Mouse (Mus musculus) CD4-positive helper T cell, adult 2 months (primary cell): ENCODE measurements at regions not wholly inside any gene's neighbourhood (a gene's known extent, or its start where the extent isn't known, plus 50 kb on each side); places are given as distances from the start of the nearest gene placed in this dataset.

Source experiments
- DNase-seq: peaks from one replicate; pipeline ENCODE4 v3.0.0-alpha.2; 2012; ENCODE audit warnings: low read depth, missing footprints, low spot score

DNA sequence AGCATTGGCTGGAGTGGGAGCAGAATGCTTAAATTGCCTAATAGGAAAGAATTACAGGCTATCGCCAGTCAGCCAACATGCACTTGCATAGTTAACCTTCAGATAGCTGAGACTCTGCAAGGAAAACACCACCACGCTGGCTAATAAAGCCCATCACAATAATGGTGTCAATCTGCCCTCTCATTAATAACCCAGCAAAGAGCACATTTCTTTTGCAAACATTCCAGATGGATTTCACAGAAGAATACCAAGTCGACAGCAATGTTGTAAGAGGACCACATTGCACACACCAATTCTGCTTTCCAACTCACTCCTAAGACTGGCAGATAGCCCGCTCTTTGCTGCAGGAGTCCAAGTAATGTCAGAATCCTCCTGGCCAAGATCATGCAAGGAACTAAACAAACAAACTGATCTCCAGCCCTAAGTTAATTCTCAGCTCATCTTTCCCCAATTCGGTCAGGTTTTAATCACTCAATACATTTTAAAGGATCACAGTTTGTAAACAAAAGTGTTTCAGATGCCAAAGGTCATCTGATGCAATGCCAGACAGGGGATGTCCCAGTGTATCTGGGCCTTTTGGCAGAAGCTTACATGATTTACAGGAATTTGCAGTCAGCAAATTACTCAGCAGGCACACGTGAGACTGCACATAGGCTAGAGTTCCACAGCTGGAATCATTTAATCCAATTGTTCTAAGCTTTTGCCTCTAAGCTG, 198.4 kb downstream of the Klf6 start:
- DNase-seq: no peak

DNA sequence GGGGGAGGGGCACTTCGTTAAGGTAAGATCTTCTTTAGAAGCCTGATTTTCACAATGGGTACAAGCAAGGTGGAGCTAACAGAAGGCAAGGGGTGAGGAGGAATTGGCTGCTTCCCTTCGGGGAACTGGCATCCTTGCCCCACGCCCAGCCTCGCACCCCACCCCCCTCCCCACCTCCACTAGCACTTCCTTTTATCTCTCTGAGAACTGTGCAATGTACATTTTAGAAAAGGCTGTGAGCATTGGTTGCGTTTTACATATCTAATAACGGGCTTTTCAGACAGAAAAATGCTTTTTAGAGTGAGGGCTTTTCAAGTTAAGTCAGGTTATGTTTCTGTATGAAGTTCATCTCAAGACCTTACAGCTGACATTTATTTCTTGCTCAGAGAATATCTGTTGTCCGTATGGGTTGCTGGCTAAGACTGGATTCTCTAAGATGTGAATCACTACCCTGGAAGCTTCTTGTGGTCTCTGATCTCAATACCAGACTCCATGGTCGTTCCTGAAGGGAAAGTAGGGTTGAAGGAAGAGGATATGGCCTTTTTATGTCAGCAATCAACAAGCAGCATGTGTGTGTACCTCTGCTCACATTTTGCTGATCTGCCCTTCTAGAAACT, 199.1 kb downstream of the Klf6 start:
- DNase-seq: no peak

DNA sequence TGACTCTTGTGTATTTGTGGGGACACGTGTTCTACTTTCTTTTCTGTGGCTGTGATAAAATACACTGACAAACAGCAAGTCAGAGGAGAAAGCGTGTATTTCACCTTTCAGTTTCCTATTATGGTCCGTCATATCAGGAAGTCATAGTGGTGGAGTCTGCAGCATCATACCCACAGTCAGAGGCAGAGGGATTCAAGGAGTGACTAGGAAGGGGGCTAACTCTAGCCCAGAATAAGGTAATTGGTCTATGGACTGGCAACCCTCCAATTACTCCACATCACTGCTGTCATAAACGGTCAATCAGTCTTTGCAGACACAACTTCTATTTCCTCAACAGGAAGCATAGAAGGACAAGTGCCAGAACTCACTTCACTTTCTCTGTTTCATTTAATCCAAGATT, 201.0 kb downstream of the Klf6 start:
- DNase-seq: no peak

DNA sequence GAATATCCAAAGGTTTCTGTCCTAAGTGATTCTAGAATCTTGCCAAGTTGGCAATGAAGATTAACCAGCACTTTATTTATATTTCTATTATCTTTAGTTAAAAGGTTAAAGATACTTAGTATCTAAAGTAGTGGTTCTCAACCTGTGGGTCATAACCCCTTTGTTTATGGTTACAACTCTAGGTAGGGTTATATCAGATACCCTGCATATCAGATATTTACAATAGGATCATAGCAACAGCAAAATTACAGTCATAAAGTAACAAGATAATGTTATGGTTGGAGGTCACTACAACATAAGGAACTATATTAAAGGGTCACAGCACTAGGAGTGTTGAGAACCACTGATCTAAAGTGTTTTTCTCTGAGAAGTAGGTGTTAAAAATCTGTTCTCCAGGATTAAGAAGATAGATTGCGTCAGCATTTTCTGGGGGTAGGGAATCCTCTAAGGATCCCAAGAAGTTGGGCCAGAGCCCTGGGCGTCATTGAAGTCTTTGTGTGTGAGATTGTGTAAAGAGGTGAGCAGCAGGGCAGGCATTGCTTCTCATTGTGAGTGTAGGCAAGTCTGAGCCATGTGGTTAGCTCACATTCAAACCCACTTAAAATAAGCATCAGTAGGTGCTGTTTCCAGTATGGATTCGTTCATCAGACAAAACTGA, 201.6 kb downstream of the Klf6 start:
- no peak for DNase-seq

DNA sequence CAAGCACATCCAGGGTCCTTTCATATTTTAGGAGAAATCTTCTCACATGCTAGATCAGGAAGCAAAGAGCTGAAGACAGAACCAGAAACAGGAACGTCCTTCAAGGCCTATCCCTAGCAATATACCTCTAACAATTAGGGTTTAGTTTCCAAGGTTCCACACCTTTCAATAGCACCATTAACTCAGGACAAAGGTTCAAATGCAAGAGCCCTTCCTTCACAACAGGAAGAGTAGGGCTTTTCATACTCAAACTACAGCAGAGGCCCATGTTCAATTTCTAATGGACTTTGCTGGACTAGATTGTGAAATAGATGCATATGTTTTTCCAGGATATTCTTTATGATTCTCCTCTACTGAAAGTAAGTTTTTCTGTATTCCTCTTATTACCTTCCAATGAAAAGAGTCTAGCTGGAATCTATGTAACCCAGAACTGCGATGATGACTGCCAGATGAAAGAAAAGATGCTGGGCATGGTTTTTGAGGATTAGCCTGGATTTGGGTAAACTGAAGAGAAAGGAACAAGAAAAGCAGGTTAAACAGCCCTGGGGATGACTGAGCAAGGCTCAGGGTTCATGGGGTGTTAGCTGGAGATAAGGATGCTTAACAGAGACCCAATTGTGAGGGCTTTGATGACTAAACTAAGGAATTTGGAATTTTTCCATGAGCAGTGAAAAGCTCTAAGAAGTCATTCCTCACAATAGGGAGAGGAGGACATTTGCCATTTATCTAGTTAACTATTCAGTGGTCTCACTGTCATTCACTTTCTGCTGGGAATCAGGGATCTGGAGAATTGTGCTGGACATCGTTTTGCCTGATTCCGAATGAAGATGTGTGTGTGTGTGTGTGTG, 215.9 kb downstream of the Klf6 start:
- no peak for DNase-seq

DNA sequence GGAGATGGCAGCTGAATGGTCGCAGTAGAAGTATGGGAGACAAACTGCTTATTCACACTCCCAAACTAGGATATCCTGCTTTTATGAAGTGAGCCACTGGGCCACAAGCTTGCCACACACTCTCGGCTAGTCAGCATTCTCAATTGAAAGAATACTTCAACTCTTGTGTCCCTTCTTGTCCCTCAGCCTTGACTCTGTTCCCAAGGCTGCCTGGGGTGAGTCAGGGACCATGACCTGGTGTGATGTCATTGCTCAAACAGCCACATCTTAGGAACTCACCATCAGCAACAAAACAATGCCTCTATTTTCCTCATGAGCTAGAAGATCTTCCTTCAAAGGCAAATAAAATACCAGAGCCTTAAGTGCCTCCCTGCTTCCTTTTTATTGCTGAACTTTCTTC, 224.6 kb downstream of the Klf6 start:
- DNase-seq: no peak

DNA sequence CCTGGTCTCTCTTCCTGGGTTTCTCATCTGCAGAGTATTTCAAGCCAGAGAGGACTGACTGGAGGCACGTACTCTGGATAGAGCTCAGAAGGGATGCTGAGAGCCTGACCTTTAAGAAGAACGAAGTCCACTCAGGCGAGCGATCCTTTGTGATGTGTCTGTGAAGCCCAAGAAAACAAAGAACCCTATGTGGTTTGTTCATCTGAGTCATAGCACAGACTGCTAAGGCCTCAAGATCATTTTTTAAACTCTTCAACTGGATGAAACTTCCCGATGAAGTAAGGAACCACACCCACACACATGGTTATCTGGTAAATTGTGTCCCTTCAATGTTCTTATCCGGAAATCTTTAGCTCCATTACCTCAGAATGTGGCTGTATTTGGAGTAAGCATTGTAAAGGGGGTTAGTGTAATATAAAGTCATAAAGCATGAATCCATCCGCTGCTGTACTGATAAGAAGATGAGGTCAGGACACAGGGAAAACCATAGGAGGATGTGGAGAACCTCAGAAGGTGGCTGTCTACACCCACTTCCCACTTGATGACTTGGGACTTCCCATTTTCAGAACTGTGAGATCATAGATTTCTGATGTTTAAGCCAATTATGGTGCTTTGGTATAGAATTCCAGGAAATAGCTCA, 247.9 kb downstream of the Klf6 start:
- DNase-seq: no peak

DNA sequence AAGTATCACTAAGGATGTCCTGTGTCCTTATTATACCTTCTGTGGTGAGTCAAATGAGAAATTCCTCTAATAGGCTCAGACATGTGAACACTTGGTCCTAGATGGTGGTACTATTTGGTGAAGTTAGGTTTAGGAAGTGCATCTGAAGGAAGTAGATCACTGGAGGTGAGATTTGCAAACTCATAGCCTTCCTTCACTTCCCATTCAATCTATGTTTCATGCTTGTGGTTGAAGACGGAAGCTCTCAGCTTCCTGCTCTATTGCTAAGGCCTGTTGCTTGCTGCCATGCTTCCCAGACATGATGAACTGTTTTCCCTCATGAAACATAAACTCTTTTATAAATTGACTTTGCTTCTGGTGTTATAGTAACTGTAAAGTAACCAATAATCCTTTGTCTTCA, 258.4 kb downstream of the Klf6 start:
- DNase-seq: no peak

DNA sequence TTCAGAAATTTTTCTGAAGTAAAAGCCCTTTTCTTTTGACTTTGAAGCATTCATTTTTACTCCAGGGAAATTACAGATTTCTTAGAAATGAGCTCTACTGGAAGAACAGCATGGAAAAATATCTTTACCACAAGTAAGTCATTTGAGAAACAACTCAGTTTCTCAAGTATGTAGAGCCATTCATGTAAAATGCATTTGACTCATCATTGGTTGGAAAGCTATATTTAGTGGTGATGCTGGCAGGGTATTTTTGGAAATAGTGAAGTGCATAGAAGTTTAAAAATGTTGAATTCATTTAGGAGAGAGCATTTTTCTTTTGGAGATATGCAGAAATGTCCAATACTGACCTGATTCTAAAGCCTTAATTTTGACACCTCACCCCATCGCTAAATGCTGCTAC, 266.0 kb downstream of the Klf6 start:
- DNase-seq: no peak

DNA sequence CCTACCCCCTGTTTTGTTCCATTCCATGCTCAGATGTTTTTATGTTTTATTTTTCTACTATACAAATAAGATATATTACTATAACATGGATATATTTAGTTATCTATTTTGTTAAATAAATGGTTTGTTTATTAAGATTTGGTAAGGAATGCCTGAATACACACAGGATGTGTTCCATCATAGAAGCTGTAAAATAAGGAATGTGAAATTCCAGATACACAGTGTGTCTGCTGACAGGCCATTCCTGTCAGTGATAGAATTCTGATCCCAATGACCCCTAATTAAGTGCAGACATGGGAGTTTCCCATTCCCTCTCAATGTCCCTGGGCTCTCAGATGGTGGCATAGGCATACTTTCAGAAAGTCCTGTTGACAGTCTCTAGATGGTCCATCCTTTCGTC, 267.6 kb downstream of the Klf6 start:
- DNase-seq: no peak

DNA sequence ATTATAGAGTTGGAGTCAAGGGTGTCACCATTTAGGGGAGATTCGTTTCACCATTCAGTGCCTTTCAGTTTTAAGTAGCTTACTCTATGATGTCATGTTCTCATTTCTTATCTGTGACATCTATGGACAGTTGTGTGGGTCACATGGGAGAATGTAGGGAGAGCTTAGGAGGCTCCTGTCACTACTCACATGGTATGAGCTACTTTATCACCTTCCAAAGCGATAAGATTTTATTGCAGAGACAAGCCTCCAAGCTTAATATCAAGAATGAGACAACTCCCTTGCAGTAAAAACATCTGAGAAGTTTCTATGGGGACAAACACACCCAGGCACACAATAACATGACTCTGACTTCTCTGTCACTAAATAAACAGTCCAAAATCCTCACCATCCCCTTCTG, 270.1 kb downstream of the Klf6 start:
- DNase-seq: no peak

DNA sequence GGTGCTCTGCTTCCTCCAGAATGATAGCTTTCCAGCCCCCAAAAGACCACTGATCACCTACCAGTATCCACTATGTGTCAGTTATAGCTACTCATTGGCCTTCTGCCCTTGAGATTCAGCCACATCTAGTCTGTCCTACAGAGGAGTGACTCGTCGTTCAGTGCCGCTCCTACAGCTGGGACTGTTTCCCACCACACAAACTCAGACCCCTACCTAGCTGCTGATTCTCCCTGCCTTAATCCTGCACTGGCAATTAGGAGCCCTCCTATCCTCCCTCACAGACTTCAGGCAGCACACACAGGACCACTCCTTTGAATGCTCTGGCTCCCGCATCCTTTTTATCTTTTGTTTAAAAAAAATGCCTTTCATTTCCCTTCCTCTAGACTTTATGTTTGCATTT, 275.9 kb downstream of the Klf6 start:
- no peak for DNase-seq

DNA sequence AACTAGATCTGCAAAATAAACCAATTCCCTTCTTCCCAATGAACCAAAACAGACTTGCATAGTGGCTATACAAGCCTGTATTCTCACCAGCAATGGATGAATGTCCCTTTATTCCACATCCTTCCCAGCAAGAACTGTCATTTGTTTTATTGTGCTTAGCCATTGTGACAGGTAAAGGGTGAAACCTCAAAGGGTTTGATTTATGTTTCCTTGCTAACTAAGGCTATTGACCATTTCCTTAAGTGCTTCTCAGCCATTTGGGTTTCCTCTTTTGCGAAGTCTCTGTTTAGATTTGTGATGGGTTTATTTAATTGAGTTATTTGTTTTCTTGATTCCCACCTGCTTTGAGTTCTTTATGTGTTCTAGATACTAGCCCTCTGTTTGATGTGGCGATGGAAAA, 281.5 kb downstream of the Klf6 start:
- DNase-seq: no peak

DNA sequence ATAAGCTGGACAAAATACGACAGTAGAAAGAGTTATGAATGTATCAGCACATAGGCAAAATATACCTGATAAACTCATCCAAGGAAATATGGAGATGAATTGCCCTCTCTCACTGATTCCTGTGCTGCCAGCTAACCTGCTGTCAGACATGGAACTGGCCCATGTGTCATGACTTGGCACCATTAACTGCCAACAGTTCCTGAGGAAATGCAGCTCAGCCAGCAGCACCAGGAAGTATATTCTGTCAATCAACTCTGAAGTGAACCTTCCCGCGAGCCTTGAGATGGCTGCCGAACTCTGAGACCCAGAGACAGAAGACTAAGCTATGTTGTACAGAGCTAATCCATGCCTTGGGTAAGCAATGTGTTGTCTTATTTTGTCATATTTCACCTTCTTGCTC, 292.4 kb downstream of the Klf6 start:
- DNase-seq: no peak

DNA sequence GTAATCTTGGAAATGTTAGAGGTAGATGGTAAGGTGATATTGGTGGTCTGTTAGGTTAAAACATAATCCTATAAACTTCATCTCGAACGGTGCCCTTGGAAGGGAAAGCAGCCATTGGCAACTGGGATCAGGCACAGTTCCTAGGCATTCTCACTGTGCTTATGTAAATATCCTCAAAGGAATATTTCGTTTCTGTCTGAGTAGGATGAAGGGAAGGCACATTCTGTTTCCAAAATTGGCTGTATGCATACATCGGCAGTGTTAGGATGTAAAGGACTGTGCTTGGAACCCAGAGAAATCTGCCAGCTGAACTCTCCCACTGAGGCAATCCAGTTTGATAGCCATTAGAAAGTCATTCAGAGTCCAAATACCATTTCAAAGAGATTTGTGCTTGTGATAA, 294.9 kb downstream of the Klf6 start:
- DNase-seq: no peak

DNA sequence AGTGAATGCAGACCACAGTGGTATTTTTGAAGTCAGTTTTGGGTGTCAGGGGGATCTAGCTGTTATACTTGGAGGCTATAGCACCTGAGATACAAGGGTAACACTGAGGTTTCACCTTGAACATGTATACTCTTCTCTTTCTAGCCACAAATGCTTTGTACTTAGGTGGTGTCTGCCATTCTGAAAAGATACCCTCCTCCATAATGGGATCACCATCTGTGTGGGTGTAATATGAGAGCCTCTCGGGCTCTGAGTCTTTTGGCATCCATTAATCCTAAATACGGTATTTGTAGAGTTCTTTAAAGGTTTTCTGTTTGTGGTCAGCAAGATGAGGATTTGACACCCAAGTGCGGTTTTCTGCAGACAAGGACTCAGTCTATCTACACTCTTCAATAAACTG, 295.7 kb downstream of the Klf6 start:
- DNase-seq: no peak

DNA sequence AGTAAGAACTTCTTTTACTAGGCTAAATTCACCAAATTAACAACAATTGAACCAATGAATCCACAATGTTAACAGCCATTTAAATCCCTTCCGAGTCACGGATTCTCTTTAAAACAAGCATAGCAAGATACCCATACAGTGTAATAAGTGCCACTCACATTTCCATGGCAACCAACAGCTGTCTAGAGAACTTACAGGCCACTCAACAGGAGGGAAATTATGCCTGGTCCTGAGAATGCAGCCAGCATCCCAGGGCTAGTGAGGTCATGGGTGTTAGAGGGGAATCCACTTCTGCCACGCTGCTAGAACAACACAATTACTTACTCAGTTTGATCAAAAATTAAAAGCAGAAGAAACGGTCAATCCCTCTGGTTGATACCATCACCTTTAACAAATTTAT, 296.7 kb downstream of the Klf6 start:
- no peak for DNase-seq

DNA sequence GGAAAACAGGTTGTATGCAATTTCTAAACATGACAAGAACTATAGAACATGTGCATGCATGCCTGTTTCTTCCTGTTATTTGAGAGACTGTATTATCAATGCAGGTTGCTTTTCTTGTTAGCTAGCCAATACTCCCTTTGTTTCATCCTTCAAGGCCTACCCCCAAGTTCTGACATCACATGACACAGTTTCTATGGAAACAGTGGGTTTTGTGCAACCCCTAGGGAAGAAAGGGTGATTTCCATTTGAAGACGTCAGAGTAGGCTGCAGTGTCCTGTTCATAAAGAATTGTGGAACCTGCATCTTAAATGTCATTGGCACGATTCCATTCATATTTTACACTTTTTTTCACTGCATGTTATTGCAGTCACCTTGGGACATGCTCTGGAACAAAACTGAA, 298.1 kb downstream of the Klf6 start:
- no peak for DNase-seq

DNA sequence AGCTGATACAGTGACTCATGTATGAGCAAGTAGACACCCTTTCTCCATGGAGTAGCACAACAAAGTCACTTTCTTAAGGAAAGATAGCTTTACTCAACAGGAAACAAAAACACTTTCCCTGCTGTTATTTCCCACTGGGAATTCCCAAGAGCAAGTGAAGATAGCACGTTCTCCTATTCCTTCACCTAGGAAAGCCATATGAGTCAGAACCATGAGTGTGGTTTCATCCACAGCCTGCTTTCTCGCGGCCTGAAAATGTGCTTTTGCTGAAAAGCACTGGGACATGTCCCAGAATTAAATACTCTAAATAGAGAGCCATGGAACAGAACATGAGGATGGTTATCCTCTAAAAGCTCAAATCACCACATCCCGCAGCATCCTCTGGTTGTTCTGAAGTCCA, 304.6 kb downstream of the Klf6 start:
- no peak for DNase-seq

DNA sequence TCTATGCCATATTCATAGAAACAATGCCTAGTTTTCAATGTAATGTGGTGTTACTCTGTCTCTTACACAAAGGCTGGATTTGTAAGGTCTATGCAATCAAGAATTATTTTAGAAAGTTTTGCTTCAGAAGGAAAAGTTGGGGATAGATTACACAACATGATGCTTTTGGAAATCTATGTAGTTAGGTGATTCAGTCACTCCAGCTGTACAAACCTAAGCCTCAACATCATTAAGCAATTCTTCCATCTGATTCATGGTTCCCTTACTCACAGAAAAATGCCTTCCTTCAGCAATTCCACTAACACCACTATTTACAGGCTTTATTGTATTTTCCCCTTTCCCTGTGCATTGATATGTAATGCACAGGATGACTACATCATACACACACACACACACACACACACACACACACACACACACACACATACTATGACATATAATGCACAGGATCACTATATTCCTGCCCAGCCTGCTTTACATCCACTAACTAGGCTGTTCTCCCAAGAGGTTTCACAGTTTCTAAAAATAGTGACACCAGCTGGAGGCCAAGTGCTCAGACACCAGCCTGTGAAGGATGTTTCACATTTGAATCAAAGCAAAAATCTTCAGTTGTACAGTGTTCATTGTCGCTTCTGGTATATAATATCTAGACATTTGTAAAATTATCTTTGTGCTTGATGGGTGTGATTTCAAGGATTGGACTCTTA, 305.9 kb downstream of the Klf6 start:
- DNase-seq: no peak

DNA sequence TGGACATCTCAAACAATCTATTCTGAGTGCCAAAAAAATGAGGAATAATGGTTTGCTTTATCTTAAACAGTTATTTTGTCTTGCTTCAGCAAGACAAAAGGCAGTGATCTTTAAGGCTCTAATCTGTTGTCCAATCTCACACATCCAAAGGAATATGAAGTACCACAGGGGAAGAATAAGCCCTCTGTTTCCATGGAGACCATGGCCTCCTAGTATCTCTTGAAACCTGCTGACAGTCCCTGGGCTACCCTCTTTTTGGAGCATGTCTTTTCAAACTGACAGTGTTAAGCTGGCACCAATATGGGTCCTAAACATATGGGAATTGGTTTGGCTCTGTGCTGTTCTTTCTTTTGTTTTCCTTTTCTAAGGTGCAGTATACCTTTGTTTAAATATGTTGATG, 311.8 kb downstream of the Klf6 start:
- no peak for DNase-seq
